Mouse (Mus musculus): Measurements from ENCODE around the gene Col8a1. TPM values are rescaled to one million over a fixed set of nuclear protein-coding genes. Genes with fewer than 3 reads are reported as not detected.

Gene Col8a1
- polyA plus RNA-seq, 1 experiment from 2014 or later = 9.3 TPM

GRCm38 (mm10) chr16:57580041-57580440 lies 174.5 kb downstream of the Col8a1 start:
- no peaks in the 10 kb centered on the region for H3K36me3 ChIP-seq (replicated peaks)
- 75% methylated on average over 7 of the region's 7 CpGs for WGBS
- H3K4me2 ChIP-seq = no peak overlapping the region
- H3K9ac ChIP-seq = no peak overlapping the region
- H3K4me1 ChIP-seq = no peaks in the 10 kb centered on the region
- no peak overlapping the region for H3K27ac ChIP-seq
- ATAC-seq (ENCODE audit: low FRiP score) = no peak
- H3K9me3 ChIP-seq = no peaks in the 10 kb centered on the region
- H3K4me3 ChIP-seq (replicated peaks) = no peak overlapping the region
- H3K27me3 ChIP-seq = no peaks in the 10 kb centered on the region

- Histone ChIP-seq H3K4me1 (no peaks in the 10 kb centered on the region), H3K9me3 (no peaks in the 10 kb centered on the region), H3K9ac (no peak overlapping the region), H3K36me3 (replicated peaks) (no peaks in the 10 kb centered on the region), H3K27me3 (no peaks in the 10 kb centered on the region), H3K4me2 (no peak overlapping the region), H3K27ac (no peak overlapping the region), H3K4me3 (replicated peaks) (no peak overlapping the region)
- no peak for ATAC-seq (ENCODE audit: low FRiP score)
- 82% methylated on average over 1 of the region's 1 CpGs for WGBS
Measured at GRCm38 (mm10) chr16:57577519-57577918, 177.0 kb downstream of the Col8a1 start.

GRCm38 (mm10) chr16:57575764-57576388 lies 178.7 kb downstream of the Col8a1 start:
- Histone ChIP-seq H3K36me3 (replicated peaks) (no peaks in the 10 kb centered on the region), H3K27ac (no peak overlapping the region), H3K9me3 (no peaks in the 10 kb centered on the region), H3K4me2 (no peak overlapping the region), H3K27me3 (no peaks in the 10 kb centered on the region), H3K4me3 (replicated peaks) (no peak overlapping the region), H3K9ac (no peak overlapping the region), H3K4me1 (no peaks in the 10 kb centered on the region)
- 79% methylated on average over 1 of the region's 1 CpGs for WGBS
- peak; percentile 60; the same call in 1 of the 2 replicates for ATAC-seq (ENCODE audit: low FRiP score)

Other genes with a start within 250 kb of the Col8a1 start
- gene Cmss1, start 147.9 kb downstream of the Col8a1 start, polyA plus RNA-seq (2016; fragmentation: Nextera tagmentation; extraction: Ambion mirVana) = 44.9 and 48.2 TPM in 2 replicates

Data from forebrain, embryonic 12.5 days (tissue).